Mouse (Mus musculus): ENCODE measurements around the gene Magi2. TPM values are rescaled to one million over a fixed set of nuclear protein-coding genes. Genes with fewer than 3 reads are reported as not detected.

Gene Magi2
- polyA plus RNA-seq, 1 experiment from 2014 or later: 22.7 TPM

DNA sequence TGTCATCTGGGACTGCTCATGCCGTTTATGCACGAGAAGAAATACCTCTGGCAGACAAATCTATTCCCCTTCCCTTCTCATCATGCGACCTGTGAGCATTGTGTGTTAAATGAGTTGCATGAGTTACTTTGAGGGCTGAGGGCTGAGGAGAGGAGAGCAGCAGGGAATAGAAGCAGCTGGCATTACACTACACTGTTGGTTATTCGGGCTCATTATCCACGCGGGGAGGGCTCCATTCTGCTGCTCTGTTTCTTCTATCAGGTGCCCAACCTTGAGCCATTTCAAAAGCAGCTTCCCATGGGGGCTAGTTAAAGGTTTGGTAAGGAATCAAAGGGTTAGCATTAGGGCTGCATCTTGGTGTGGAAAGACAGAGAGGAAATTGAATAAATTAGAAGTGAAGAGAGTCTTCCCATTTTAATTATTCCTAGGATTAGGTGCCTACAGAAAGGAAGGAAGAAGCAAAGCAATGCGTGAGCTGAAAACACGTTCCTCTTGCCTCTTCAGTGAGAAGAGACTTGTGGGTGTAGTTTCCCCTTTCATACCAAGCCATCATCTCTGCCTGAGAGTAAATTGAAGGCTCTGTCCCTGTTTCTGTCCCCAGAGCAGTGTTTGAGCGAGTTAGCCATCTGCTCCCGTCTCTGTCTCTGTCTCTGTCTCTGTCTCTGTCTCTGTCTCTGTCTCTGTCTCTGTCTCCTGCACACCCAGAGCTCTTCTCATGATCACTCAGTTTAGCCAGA, 1396.2 kb downstream of the Magi2 start:
- Histone ChIP-seq H3K36me3 (ENCODE audit: control insufficient read depth, insufficient read depth, low read length) (no peaks in the 10 kb centered on the region), H3K4me2 (ENCODE audit: low read length) (no peak overlapping the region), H3K27me3 (replicated peaks; ENCODE audit: control insufficient read depth, insufficient read depth, low read length) (no peaks in the 10 kb centered on the region), H3K9me3 (ENCODE audit: control insufficient read depth, low read length) (no peaks in the 10 kb centered on the region), H3K27ac (ENCODE audit: low read depth, low read length) (no peak overlapping the region), H3K9ac (ENCODE audit: low read depth, low read length) (no peak overlapping the region), H3K4me1 (ENCODE audit: control insufficient read depth, insufficient read depth, low read depth, low read length) (peaks cover 2% of the 10 kb centered on the region; the same call in 1 of the 2 replicates), H3K4me3 (ENCODE audit: low read length) (no peak overlapping the region)
- ATAC-seq: 0 out of 2 replicates have a peak, but pooled peaks have one; percentile 58
- 42% methylated on average over 10 of the region's 10 CpGs for whole genome bisulfite sequencing

DNA sequence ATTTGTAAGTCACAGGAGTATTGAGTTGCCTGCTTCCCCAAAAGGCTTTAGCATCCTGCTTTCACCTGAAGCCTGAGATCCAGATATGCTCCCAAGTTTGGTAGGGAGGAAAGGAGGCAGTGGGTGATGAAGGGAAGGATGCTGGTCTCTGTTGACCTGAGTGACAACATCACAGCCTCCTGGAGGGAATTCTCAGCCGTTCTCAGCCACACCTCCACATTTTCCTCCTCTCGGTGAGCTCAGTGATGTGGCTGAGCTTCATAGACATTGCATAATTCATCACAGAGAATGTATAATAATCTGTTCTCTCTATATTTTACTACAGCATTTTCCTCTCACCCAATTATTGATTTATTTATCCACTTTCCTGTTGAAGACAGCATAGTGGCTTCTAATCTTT, 1398.3 kb downstream of the Magi2 start:
- no peaks in the 10 kb centered on the region for H3K27me3 ChIP-seq (replicated peaks; ENCODE audit: control insufficient read depth, insufficient read depth, low read length)
- no peak overlapping the region for H3K9ac ChIP-seq (ENCODE audit: low read depth, low read length)
- peaks cover 2% of the 10 kb centered on the region; the same call in 1 of the 2 replicates for H3K4me1 ChIP-seq (ENCODE audit: control insufficient read depth, insufficient read depth, low read depth, low read length)
- no peaks in the 10 kb centered on the region for H3K9me3 ChIP-seq (ENCODE audit: control insufficient read depth, low read length)
- WGBS: 77% methylated on average over 2 of the region's 2 CpGs
- H3K4me2 ChIP-seq (ENCODE audit: low read length): no peak overlapping the region
- no peak overlapping the region for H3K4me3 ChIP-seq (ENCODE audit: low read length)
- H3K36me3 ChIP-seq (ENCODE audit: control insufficient read depth, insufficient read depth, low read length): no peaks in the 10 kb centered on the region
- no peak for ATAC-seq
- no peak overlapping the region for H3K27ac ChIP-seq (ENCODE audit: low read depth, low read length)

DNA sequence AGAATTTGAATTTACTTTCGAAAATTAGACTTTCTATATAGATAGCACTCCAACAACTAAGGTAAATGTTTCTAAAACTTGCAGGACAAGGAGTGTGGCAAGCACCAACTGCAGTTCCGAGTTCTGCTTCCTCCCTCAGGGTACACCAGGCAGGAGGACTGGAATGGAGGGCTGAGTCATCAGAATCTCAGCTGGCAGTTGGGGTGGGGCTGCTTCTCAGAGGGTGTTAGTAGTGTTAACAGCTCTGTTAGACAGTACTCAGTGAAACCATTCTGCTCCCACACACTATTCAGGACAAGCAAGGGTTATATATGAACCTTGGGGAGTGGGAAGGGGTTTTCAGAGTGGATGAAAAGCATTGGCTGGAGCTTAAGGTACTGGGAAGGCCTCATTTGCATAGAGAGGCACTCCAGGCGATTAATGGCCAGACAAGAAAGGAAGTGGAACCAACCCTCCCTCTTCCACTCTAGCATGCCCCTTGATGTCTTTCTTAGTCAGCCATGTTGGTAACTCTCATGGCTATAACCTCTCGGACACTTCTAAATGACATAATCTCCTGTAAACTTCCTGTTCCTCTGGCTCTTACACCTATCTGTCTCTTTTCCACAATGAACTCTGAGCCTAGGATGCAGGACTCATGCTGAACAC, 1402.2 kb downstream of the Magi2 start:
- H3K4me1 ChIP-seq (ENCODE audit: control insufficient read depth, insufficient read depth, low read depth, low read length): no peaks in the 10 kb centered on the region
- ATAC-seq: no peak
- H3K9ac ChIP-seq (ENCODE audit: low read depth, low read length): no peak overlapping the region
- H3K36me3 ChIP-seq (ENCODE audit: control insufficient read depth, insufficient read depth, low read length): no peaks in the 10 kb centered on the region
- H3K4me2 ChIP-seq (ENCODE audit: low read length): no peak overlapping the region
- H3K4me3 ChIP-seq (ENCODE audit: low read length): no peak overlapping the region
- H3K27me3 ChIP-seq (replicated peaks; ENCODE audit: control insufficient read depth, insufficient read depth, low read length): no peaks in the 10 kb centered on the region
- WGBS: 76% methylated on average over 4 of the region's 4 CpGs
- no peak overlapping the region for H3K27ac ChIP-seq (ENCODE audit: low read depth, low read length)
- no peaks in the 10 kb centered on the region for H3K9me3 ChIP-seq (ENCODE audit: control insufficient read depth, low read length)

DNA sequence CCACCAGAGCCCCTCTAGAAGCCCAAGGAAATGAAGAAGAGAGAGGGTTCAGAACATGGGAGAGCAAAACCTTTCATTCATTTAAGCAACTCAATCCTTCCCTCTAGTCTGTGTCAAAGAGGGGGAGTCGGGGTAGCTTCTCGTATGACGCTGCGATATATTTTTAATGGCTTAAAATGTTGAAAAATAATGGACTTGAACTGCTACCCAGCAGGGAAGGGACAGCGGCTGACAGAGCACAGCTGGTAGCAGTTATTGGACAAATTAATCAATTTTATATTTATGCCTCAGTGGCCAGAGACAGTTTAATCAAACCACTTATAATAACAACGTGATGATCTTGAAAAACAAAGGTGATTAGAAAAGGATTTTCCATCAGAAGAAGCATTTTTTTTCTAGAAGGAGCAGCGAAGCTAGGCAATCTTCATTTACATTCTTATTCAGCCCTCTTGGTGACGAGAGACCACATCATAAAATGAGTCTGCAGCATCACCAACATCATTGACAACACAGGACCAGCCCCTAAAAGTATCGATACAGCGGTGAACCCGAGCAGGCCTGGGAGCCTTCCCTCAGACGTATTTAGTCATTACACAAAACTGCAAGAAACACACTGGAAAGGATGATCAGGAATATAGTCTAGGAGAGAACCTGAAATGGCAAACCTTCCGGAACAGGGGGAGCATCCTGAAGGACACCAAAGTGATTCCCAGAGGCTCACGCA, 1407.4 kb downstream of the Magi2 start:
- H3K4me1 ChIP-seq (ENCODE audit: control insufficient read depth, insufficient read depth, low read depth, low read length): peaks cover 3% of the 10 kb centered on the region; the same call in 1 of the 2 replicates
- H3K36me3 ChIP-seq (ENCODE audit: control insufficient read depth, insufficient read depth, low read length): no peaks in the 10 kb centered on the region
- no peak overlapping the region for H3K9ac ChIP-seq (ENCODE audit: low read depth, low read length)
- 50% methylated on average over 14 of the region's 14 CpGs for WGBS
- no peak overlapping the region for H3K4me3 ChIP-seq (ENCODE audit: low read length)
- no peak for ATAC-seq
- no peak overlapping the region for H3K27ac ChIP-seq (ENCODE audit: low read depth, low read length)
- H3K27me3 ChIP-seq (replicated peaks; ENCODE audit: control insufficient read depth, insufficient read depth, low read length): no peaks in the 10 kb centered on the region
- no peak overlapping the region for H3K4me2 ChIP-seq (ENCODE audit: low read length)
- no peaks in the 10 kb centered on the region for H3K9me3 ChIP-seq (ENCODE audit: control insufficient read depth, low read length)

DNA sequence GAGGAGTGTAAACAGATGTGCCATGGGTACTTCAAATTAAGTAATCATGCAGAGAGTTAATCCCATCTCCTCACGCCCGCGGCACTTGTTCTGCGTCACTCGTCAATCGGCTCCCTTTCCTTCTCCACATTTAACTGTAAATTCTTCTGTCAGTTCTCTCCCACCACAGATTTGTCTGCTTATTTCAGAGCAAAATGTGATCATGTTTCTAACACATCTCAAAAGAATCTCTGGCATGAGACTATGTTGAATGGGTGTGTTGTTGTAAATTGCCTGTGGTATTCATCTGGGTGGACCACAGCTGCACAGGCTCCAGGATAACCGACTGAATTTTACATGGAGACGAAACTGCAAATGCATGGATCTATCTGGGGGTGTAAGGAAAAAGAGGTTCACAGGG, 1408.0 kb downstream of the Magi2 start:
- no peak for ATAC-seq
- Histone ChIP-seq H3K9me3 (ENCODE audit: control insufficient read depth, low read length) (no peaks in the 10 kb centered on the region), H3K4me1 (ENCODE audit: control insufficient read depth, insufficient read depth, low read depth, low read length) (peaks cover 3% of the 10 kb centered on the region; the same call in 1 of the 2 replicates), H3K4me2 (ENCODE audit: low read length) (no peak overlapping the region), H3K4me3 (ENCODE audit: low read length) (no peak overlapping the region), H3K27me3 (replicated peaks; ENCODE audit: control insufficient read depth, insufficient read depth, low read length) (no peaks in the 10 kb centered on the region), H3K9ac (ENCODE audit: low read depth, low read length) (no peak overlapping the region), H3K27ac (ENCODE audit: low read depth, low read length) (no peak overlapping the region), H3K36me3 (ENCODE audit: control insufficient read depth, insufficient read depth, low read length) (no peaks in the 10 kb centered on the region)
- WGBS: 47% methylated on average over 8 of the region's 8 CpGs

DNA sequence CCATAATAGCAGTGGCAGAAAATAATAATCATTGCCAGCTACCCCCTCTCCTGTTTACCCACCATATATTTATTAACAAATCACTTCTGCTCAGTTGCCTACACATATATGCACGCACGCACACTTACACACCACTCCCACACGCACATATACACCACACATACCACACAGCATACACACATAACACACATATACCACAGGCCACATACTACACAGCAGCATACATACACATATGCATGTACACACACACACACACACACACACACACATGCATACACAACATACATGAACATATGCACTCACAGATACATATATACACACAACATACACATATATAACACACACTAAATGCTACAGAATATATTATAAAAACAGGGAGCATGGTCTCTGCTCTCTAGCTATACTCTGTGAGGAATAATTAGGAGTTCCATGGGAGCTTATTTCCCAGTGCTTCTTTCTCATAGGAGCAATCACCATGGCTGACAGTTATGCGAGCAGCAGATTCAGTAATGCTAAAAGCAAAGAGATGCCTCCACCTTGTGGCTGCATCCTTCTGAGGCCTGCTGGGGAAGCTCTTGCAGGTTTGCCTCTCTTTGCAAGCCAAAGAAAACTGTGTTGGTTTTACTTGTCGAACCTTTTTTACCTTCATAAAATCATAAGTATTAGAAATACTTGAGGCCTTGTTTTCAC, 1410.6 kb downstream of the Magi2 start:
- peak; percentile 35; the same call in 1 of the 2 replicates for ATAC-seq
- Histone ChIP-seq H3K36me3 (ENCODE audit: control insufficient read depth, insufficient read depth, low read length) (no peaks in the 10 kb centered on the region), H3K9ac (ENCODE audit: low read depth, low read length) (no peak overlapping the region), H3K4me2 (ENCODE audit: low read length) (no peak overlapping the region), H3K4me1 (ENCODE audit: control insufficient read depth, insufficient read depth, low read depth, low read length) (peaks cover 12% of the 10 kb centered on the region), H3K4me3 (ENCODE audit: low read length) (no peak overlapping the region), H3K9me3 (ENCODE audit: control insufficient read depth, low read length) (no peaks in the 10 kb centered on the region), H3K27me3 (replicated peaks; ENCODE audit: control insufficient read depth, insufficient read depth, low read length) (no peaks in the 10 kb centered on the region), H3K27ac (ENCODE audit: low read depth, low read length) (no peak overlapping the region)
- 75% methylated on average over 5 of the region's 5 CpGs for WGBS

DNA sequence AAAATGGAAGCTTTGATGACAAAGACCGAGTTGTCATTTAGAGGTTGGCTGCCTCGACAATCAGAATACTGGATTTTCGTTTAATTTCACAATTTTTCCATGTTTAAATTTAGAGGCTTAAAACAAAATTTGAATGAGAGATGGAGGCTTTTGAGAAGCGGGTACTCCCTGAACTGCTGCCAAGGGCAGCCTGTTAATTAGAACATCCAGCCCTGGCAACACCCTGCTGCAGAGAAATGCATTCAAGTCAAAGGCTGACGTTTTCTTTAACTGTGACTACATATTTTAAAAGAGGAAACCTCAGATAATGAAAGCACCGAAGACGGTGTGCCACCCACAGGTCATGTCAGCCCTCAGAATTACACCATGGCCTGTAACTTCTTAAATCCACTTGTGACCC, 1415.4 kb downstream of the Magi2 start:
- 50% methylated on average over 7 of the region's 7 CpGs for WGBS
- no peaks in the 10 kb centered on the region for H3K27me3 ChIP-seq (replicated peaks; ENCODE audit: control insufficient read depth, insufficient read depth, low read length)
- H3K9me3 ChIP-seq (ENCODE audit: control insufficient read depth, low read length): no peaks in the 10 kb centered on the region
- H3K36me3 ChIP-seq (ENCODE audit: control insufficient read depth, insufficient read depth, low read length): no peaks in the 10 kb centered on the region
- H3K9ac ChIP-seq (ENCODE audit: low read depth, low read length): no peak overlapping the region
- H3K4me3 ChIP-seq (ENCODE audit: low read length): no peak overlapping the region
- H3K4me1 ChIP-seq (ENCODE audit: control insufficient read depth, insufficient read depth, low read depth, low read length): peaks cover 9% of the 10 kb centered on the region
- no peak overlapping the region for H3K4me2 ChIP-seq (ENCODE audit: low read length)
- H3K27ac ChIP-seq (ENCODE audit: low read depth, low read length): no peak overlapping the region
- no peak for ATAC-seq

DNA sequence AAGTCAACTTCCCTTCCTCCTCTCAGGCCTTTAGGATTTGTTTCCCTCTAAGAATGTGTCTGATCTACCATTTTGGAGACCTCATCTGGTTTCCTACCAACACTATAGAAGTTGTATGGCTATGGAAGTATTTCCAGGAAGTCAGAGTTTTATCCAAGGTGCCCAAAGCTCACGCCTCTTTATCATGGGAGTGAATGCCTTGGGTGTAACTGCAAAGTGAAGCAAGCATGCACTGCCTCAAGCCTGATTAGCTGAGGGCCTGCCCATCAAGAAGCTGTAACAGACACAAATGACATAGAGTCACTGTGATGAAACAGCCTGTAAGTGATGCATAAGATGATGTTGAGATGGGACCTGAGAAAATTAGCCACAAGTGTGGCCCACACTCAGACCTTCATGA, 1416.9 kb downstream of the Magi2 start:
- ATAC-seq: no peak
- no peak overlapping the region for H3K4me3 ChIP-seq (ENCODE audit: low read length)
- 76% methylated on average over 1 of the region's 1 CpGs for WGBS
- H3K9ac ChIP-seq (ENCODE audit: low read depth, low read length): no peak overlapping the region
- no peaks in the 10 kb centered on the region for H3K27me3 ChIP-seq (replicated peaks; ENCODE audit: control insufficient read depth, insufficient read depth, low read length)
- no peak overlapping the region for H3K27ac ChIP-seq (ENCODE audit: low read depth, low read length)
- H3K4me1 ChIP-seq (ENCODE audit: control insufficient read depth, insufficient read depth, low read depth, low read length): peaks cover 9% of the 10 kb centered on the region
- no peaks in the 10 kb centered on the region for H3K36me3 ChIP-seq (ENCODE audit: control insufficient read depth, insufficient read depth, low read length)
- H3K4me2 ChIP-seq (ENCODE audit: low read length): no peak overlapping the region
- no peaks in the 10 kb centered on the region for H3K9me3 ChIP-seq (ENCODE audit: control insufficient read depth, low read length)

Measured in hindbrain, embryonic 16.5 days (tissue).